Mouse (Mus musculus) regulatory T cell (primary cell): Measurements from ENCODE around the gene Notch3.
"Not testable (repeated sequence)": the region's sequence is repeated elsewhere in the genome, so short reads cannot be mapped to it uniquely, and the experiment has no call there.

Source experiments
- in situ Hi-C: fragments of 300-600 bp; cut with MboI, MseI; formaldehyde crosslinking; loops from one replicate; pipeline ENCODE4 v1.15.1; 2025; ENCODE audit warnings: high pct_unique_total_duplicates

The Notch3 gene

GRCm38 (mm10) chr17:32118484-32118883, 48.2 kb downstream of the Notch3 start:
- in situ Hi-C loops: no loop called here

GRCm38 (mm10) chr17:32117872-32118421, 48.7 kb downstream of the Notch3 start:
- in situ Hi-C loops: not testable (repeated sequence)

- in situ Hi-C loops: no loop called here
Observed at GRCm38 (mm10) chr17:32117287-32117871, 49.3 kb downstream of the Notch3 start.

- in situ Hi-C loops: no loop called here
Observed at GRCm38 (mm10) chr17:32116586-32117286, 49.9 kb downstream of the Notch3 start.

GRCm38 (mm10) chr17:32114486-32114885, 52.2 kb downstream of the Notch3 start:
- in situ Hi-C loops: not testable (repeated sequence)

- in situ Hi-C loops: no loop called here
Observed at GRCm38 (mm10) chr17:32113523-32114421, 52.9 kb downstream of the Notch3 start.

GRCm38 (mm10) chr17:32113255-32113522, 53.5 kb downstream of the Notch3 start:
- in situ Hi-C loops: no loop called here

GRCm38 (mm10) chr17:32112434-32113254, 54.0 kb downstream of the Notch3 start:
- in situ Hi-C loops: no loop called here

GRCm38 (mm10) chr17:32110980-32111780, 55.5 kb downstream of the Notch3 start:
- in situ Hi-C loops: no loop called here

- in situ Hi-C loops: no loop called here
Observed at GRCm38 (mm10) chr17:32110424-32110823, 56.2 kb downstream of the Notch3 start.

- in situ Hi-C loops: no loop called here
Observed at GRCm38 (mm10) chr17:32109201-32109940, 57.3 kb downstream of the Notch3 start.

- in situ Hi-C loops: not testable (repeated sequence)
Observed at GRCm38 (mm10) chr17:32108320-32109011, 58.2 kb downstream of the Notch3 start.

GRCm38 (mm10) chr17:32107877-32108276, 58.8 kb downstream of the Notch3 start:
- in situ Hi-C loops: no loop called here

- in situ Hi-C loops: no loop called here
Observed at GRCm38 (mm10) chr17:32106358-32106757, 60.3 kb downstream of the Notch3 start.

- in situ Hi-C loops: no loop called here
Observed at GRCm38 (mm10) chr17:32103054-32103453, 63.6 kb downstream of the Notch3 start.

GRCm38 (mm10) chr17:32099943-32100586, 66.6 kb downstream of the Notch3 start:
- in situ Hi-C loops: loop anchor here (10.0 kb wide), 1 partner anchor 855 kb away; no protein-coding TSS in a partner anchor

GRCm38 (mm10) chr17:32099574-32099942, 67.1 kb downstream of the Notch3 start:
- in situ Hi-C loops: loop anchor here (10.0 kb wide), 1 partner anchor 855 kb away; no protein-coding TSS in a partner anchor

- in situ Hi-C loops: loop anchor here (10.0 kb wide), 1 partner anchor 856 kb away; no protein-coding TSS in a partner anchor
Observed at GRCm38 (mm10) chr17:32098905-32099304, 67.7 kb downstream of the Notch3 start.
